In the genomic region with DNA sequence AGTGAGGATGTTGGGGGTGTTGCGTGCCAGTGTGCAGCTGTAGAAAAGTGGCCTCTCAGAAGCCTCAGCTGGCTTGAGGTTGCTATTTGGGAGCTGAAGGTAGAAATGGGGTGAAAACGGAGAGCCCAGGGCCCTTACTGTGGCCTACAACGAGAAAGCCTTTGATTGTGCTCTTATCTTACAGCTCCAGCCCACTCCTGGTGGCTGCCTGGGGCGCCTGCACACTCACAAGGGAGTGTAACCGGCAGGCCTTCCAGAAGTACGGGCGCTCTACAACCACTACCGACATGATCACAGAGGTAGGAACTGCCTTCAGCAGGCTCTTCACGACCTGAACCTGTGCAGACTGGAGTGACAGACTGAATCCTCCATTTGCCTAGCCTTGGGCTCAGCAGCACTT, we compare ENCODE assay signal across 29 mouse cellular contexts. TPM values are rescaled to one million over a fixed set of nuclear protein-coding genes. Genes with fewer than 3 reads are reported as not detected.
A peak's percentile ranks its signal among the peaks of the same experiment; 100 is the strongest.
DNase-seq lines count a peak whose midpoint lies in the region; ATAC-seq and TF ChIP-seq lines count a peak whose summit lies in the region.
"Had no signal": no experiment of that assay in that cellular context is flagged by ENCODE, and none has a peak within 500 bp of the region (broad histone marks: within the 10 kb centered on the region; RNA-seq: fewer than 3 reads in every experiment).

No protein-coding gene starts in this region.

- peak; percentile 86 for ATAC-seq in liver, embryonic 11.5 days (replicated peaks; ENCODE audit: low FRiP score)
- ATAC-seq in liver, embryonic 16.5 days (ENCODE audit: low read depth) = peak; percentile 82
- ATAC-seq: activated CD4-positive, CD25-positive, alpha-beta regulatory T cell, adult 4 months; hindbrain, embryonic 16.5 days; lung, postnatal 0 days had no signal

- H3K27ac ChIP-seq in liver, embryonic 11.5 days (ENCODE audit: low read depth, low read length) = peak overlapping the region; percentile 83
- peak overlapping the region; percentile 60 for H3K27ac ChIP-seq in liver, embryonic 16.5 days (ENCODE audit: low read length)
- H3K27ac ChIP-seq in layer of hippocampus, adult 2 months = no peak overlapping the region
- H3K27ac ChIP-seq: embryonic facial prominence, embryonic 10.5 days; embryonic facial prominence, embryonic 15.5 days; forebrain, embryonic 12.5 days; heart, adult 2 months; heart, embryonic 13.5 days; left cerebral cortex, adult 2 months; limb, embryonic 12.5 days had no signal

- H3K4me1 ChIP-seq in liver, embryonic 11.5 days (replicated peaks; ENCODE audit: control insufficient read depth, insufficient read depth, low read length) = peaks cover 32% of the 10 kb centered on the region
- H3K4me1 ChIP-seq in liver, embryonic 16.5 days (ENCODE audit: control insufficient read depth, low read depth, low read length) = peaks cover 22% of the 10 kb centered on the region
- H3K4me1 ChIP-seq: embryonic facial prominence, embryonic 15.5 days; forebrain, embryonic 12.5 days; limb, embryonic 12.5 days had no signal

- H3K4me3 ChIP-seq in liver, embryonic 11.5 days (ENCODE audit: low read depth, low read length) = no peak overlapping the region
- no peak overlapping the region for H3K4me3 ChIP-seq in liver, embryonic 16.5 days (ENCODE audit: low read depth, low read length)
- H3K4me3 ChIP-seq in layer of hippocampus, adult 2 months = no peak overlapping the region
- H3K4me3 ChIP-seq: embryonic facial prominence, embryonic 10.5 days; embryonic facial prominence, embryonic 15.5 days; forebrain, embryonic 12.5 days; heart, adult 2 months; heart, embryonic 13.5 days; left cerebral cortex, adult 2 months; limb, embryonic 12.5 days had no signal

- TF ChIP-seq CTCF in layer of hippocampus, adult 2 months (conservative IDR thresholded peaks at IDR 0.05) = no peak

- no peaks in the 10 kb centered on the region for H3K9me3 ChIP-seq in liver, embryonic 11.5 days (ENCODE audit: control insufficient read depth, low read length)
- no peaks in the 10 kb centered on the region for H3K9me3 ChIP-seq in liver, embryonic 16.5 days (replicated peaks; ENCODE audit: control insufficient read depth, low read length)
- H3K9me3 ChIP-seq: embryonic facial prominence, embryonic 10.5 days; embryonic facial prominence, embryonic 15.5 days; forebrain, embryonic 12.5 days; heart, embryonic 13.5 days; limb, embryonic 12.5 days had no signal

- H3K4me2 ChIP-seq in liver, embryonic 11.5 days = peak overlapping the region; percentile 45
- peak overlapping the region; percentile 17; the same call in 1 of the 2 replicates for H3K4me2 ChIP-seq in liver, embryonic 16.5 days (ENCODE audit: low read depth, low read length)
- H3K4me2 ChIP-seq: embryonic facial prominence, embryonic 15.5 days; forebrain, embryonic 12.5 days; heart, embryonic 13.5 days; limb, embryonic 12.5 days had no signal

- WGBS in liver, embryonic 11.5 days = 54% methylated on average over 9 of the region's 9 CpGs
- WGBS in liver, embryonic 16.5 days (ENCODE audit: insufficient replicate concordance) = 21% methylated on average over 9 of the region's 9 CpGs

- H3K27me3 ChIP-seq in liver, embryonic 11.5 days (replicated peaks; ENCODE audit: control insufficient read depth, insufficient read depth, low read length) = no peaks in the 10 kb centered on the region
- H3K27me3 ChIP-seq in liver, embryonic 16.5 days (ENCODE audit: control insufficient read depth, insufficient read depth, low read depth, low read length) = no peaks in the 10 kb centered on the region
- H3K27me3 ChIP-seq: embryonic facial prominence, embryonic 15.5 days; forebrain, embryonic 12.5 days; heart, embryonic 13.5 days; limb, embryonic 12.5 days had no signal

- peak; percentile 36 for DNase-seq in ES-CJ7 (ENCODE audit: low read depth, low spot score)
- peak; percentile 17 for DNase-seq in c-Kit-negative CD71-positive TER-119-positive erythroid progenitor cells, embryonic 14.5 days (ENCODE audit: low read depth, low spot score)
- no peak for DNase-seq in liver, embryonic 11.5 days (ENCODE audit: low spot score)
- DNase-seq in retina, postnatal 1 day = no peak
- DNase-seq in layer of hippocampus, adult 2 months (ENCODE audit: low spot score in 2 of 2) = no peak
- no peak for DNase-seq in cerebellum, adult 9-10 months
- DNase-seq in thymus, postnatal 14 days = no peak
- DNase-seq: adrenal gland, adult 2 months; cerebellum, adult 18-20 months; cerebellum, postnatal 14 days; gastrocnemius, postnatal 36 days; heart, adult 2 months; heart, postnatal 10 days; kidney, adult 8-10 months; kidney, postnatal 10 days; lung, adult 18-20 months; midbrain, embryonic 14.5 days; right cerebral cortex, postnatal 14 days had no signal

- peak overlapping the region; percentile 17 for H3K9ac ChIP-seq in liver, embryonic 11.5 days (ENCODE audit: low read depth, low read length)
- no peak overlapping the region; the same call in 1 of the 2 replicates for H3K9ac ChIP-seq in liver, embryonic 16.5 days (ENCODE audit: low read depth, low read length)
- H3K9ac ChIP-seq: embryonic facial prominence, embryonic 15.5 days; forebrain, embryonic 12.5 days; heart, embryonic 13.5 days; limb, embryonic 12.5 days had no signal

- H3K36me3 ChIP-seq in liver, embryonic 11.5 days (ENCODE audit: control insufficient read depth, insufficient read depth, low read length) = peaks cover 52% of the 10 kb centered on the region
- H3K36me3 ChIP-seq in liver, embryonic 16.5 days (ENCODE audit: control insufficient read depth, insufficient read depth) = peaks cover 42% of the 10 kb centered on the region

RNA-seq across cellular contexts. Expression of a gene that starts 15.4 kb away (rescaled TPM):
- polyA plus RNA-seq in liver, embryonic 11.5 days (2014; fragmentation: Nextera tagmentation; extraction: Ambion mirVana) = 68.7 and 73.8 TPM in 2 replicates
- 37.0 and 38.0 TPM in 2 replicates for polyA plus RNA-seq in liver, embryonic 16.5 days (2015; fragmentation: Nextera tagmentation; extraction: Ambion mirVana)
- 10 to 100 TPM; 62.7 to 69.0 TPM for total RNA-seq in layer of hippocampus, adult 2 months (2021)

RNA-seq across cellular contexts. Expression of a gene that starts 34.2 kb away (rescaled TPM):
- polyA plus RNA-seq in liver, embryonic 11.5 days (2014; fragmentation: Nextera tagmentation; extraction: Ambion mirVana) = 3.2 and 4.5 TPM in 2 replicates
- polyA plus RNA-seq in liver, embryonic 16.5 days (2015; fragmentation: Nextera tagmentation; extraction: Ambion mirVana) = 6.3 and 7.4 TPM in 2 replicates
- not detected for total RNA-seq in layer of hippocampus, adult 2 months (2021)
- polyA plus RNA-seq: neural tube, embryonic 14.5 days had no signal

RNA-seq across cellular contexts. Expression of a gene that starts 37.9 kb away (rescaled TPM):
- polyA plus RNA-seq in liver, embryonic 11.5 days (2014; fragmentation: Nextera tagmentation; extraction: Ambion mirVana) = 32.4 and 33.1 TPM in 2 replicates
- 10.1 and 11.8 TPM in 2 replicates for polyA plus RNA-seq in liver, embryonic 16.5 days (2015; fragmentation: Nextera tagmentation; extraction: Ambion mirVana)
- 10 to 100 TPM; 22.7 to 26.5 TPM for total RNA-seq in layer of hippocampus, adult 2 months (2021)

RNA-seq across cellular contexts. Expression of a gene that starts 42.7 kb away (rescaled TPM):
- polyA plus RNA-seq in liver, embryonic 11.5 days (2014; fragmentation: Nextera tagmentation; extraction: Ambion mirVana) = 26.7 and 31.2 TPM in 2 replicates
- polyA plus RNA-seq in liver, embryonic 16.5 days (2015; fragmentation: Nextera tagmentation; extraction: Ambion mirVana) = 11.1 and 11.7 TPM in 2 replicates
- 10 to 100 TPM; 37.1 TPM for total RNA-seq in layer of hippocampus, adult 2 months (2021)

Comparison
In these comparisons a context has a peak if more than half of its experiments do, and no peak if none do; other contexts are left out.
1. DNase-seq: peak in ES-CJ7 (single experiment) and c-Kit-negative CD71-positive TER-119-positive erythroid progenitor cells, embryonic 14.5 days (single experiment); none in liver, embryonic 11.5 days (single experiment), retina, postnatal 1 day (single experiment), layer of hippocampus, adult 2 months (0 of 2), cerebellum, adult 9-10 months (single experiment) and thymus, postnatal 14 days (single experiment).